Mouse (Mus musculus): ENCODE measurements at regions not wholly inside any gene's neighbourhood (a gene's known extent, or its start where the extent isn't known, plus 50 kb on each side); places are given as distances from the start of the nearest gene placed in this dataset.
"Not testable (repeated sequence)": the region's sequence is repeated elsewhere in the genome, so short reads cannot be mapped to it uniquely, and the experiment has no call there.

DNA sequence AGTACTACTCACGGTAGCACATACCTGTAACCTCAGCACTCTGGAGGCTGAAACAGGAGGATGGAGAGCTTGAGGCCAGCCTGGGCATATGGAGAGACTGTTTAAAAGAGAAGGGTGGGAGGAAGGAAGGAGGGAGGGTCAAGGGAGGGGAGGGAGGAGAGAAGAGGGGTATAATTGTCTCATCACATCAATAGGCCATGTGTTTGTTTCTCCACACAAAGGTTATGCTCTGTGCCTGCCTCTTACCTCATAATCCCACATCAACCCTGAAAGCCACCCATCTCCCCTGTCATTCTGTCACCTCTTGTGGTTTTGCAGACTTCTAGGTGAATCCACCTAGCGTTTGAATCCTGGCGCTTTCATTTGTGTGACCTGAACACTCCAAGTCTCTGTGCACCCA, 210.3 kb downstream of the Trim29 start:
- CTCF ChIA-PET = no interaction called here

DNA sequence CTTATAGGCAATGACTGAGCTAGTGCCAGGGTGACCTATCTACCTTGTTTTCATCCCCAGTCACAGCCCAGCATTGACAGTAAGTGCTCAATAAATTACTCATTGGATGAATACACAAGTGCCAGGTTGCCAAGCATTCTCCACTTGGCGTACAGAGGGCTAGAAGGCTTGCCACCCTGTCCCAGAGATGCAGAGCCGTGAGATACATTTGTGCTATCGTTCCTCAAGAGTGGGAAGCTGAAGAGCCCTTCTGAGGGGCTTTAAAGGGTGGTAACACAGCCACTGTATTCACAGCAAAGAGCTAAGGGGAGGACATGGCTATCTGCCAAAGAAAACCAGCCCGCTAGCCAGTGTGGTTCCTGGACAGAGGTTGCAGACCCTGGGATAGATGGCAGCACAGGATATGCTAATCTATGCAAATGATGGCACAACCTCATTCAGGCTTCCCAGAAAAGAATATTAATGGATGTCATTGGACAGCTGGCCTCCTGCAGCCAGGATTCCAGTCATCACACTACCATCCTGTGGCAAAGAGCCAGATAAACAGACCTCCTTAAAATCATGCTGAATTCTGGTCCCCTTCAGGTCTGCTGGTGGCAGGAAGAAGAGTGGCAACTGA, 214.4 kb downstream of the Trim29 start:
- CTCF ChIA-PET = no interaction called here

DNA sequence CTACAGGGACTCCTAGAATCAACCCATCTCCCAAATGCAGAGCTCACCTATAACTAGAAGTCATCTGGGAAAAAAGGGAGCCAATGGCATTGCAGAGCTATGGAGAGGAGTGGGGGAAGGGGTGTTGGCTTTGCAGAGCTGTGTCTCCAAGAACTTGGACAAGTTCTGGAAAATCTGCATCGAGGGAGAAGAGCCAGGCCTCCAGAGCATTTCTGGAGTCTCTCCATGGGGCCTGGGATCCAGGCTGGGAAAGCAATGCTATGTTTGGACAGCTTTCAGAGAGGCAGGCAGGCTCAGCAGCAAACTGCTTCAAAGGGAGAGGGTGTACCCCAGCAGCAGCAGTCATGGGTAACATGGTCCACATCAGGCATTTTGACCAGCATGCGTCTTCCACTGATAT, 211.6 kb upstream of the Nectin1 start:
- CTCF ChIA-PET = no interaction called here

DNA sequence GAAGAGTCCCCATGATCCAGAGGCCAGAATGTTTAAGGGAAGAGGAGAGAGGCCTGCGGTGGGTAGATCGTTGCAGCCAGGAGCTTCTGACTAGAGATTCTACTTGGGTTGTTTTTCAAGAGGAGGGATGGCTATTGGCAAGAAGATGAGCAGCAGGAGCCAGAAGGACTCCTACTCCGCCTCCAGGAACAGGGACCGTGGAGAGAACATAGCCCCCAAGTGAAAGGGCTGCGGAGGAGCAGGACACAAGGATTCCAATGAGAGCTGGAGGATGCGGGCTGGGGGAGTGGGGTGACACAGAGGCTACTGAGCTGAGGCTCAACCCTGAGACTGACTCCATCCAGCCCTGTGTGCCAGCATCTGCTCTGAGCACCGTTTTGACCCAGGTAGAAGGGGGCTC, 207.8 kb upstream of the Nectin1 start:
- CTCF ChIA-PET = no interaction called here

DNA sequence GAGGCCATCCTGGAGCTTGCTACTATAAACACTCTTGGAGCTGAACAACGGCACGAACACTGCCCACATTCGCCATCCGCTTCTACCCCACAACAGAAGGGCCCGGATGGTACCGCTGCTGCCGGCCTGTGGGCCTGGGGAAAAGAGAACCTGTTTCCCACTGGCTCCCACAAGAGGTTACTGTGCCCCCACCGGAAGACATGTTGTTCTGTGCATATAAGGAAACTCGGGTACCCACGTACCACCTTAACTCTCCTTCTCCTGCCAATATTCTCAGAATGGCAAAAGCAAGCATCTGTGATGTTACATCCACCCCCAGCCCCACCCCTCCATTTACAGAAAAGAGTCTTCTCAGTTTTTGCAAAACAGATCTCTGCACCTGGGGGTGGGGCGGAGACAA, 206.7 kb upstream of the Nectin1 start:
- CTCF ChIA-PET = no interaction called here

DNA sequence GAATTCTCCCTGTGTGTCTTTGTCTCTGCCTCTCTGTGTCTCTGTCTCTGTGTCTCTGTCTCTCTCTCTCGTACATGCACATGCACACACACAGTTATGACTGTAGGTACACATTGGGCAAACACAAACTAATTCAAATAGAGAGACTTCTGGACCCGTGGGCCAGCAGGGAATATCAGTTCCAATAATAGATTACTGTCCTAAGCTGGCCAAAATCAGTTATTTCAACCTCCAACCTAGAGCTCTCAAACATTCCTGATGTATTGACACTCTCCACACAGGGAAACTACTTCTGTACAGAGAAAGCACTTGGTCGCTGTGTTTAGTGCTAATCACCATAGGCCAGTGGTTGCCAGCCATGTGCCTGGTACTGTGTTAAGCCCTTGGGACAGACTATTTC, 203.7 kb upstream of the Nectin1 start:
- CTCF ChIA-PET = no interaction called here

DNA sequence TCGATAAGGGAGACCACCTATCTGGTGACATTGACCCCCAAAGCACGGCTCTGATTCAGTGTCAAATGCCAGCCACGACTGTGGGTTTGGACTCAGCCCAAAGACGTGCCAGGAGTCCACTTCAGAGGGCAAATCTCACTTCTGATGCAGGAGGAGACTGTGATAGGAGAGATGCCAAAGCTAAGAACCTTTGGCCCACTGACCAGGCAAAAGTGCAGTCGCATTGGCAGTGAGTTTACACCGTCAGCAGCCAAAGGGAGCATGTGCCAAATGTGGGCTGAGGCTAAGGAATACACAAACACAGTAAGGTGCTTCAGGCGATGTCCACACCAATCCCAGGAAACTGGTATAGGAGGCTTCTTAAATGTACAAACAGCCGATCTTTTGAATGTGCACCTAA, 202.6 kb upstream of the Nectin1 start:
- CTCF ChIA-PET = no interaction called here

DNA sequence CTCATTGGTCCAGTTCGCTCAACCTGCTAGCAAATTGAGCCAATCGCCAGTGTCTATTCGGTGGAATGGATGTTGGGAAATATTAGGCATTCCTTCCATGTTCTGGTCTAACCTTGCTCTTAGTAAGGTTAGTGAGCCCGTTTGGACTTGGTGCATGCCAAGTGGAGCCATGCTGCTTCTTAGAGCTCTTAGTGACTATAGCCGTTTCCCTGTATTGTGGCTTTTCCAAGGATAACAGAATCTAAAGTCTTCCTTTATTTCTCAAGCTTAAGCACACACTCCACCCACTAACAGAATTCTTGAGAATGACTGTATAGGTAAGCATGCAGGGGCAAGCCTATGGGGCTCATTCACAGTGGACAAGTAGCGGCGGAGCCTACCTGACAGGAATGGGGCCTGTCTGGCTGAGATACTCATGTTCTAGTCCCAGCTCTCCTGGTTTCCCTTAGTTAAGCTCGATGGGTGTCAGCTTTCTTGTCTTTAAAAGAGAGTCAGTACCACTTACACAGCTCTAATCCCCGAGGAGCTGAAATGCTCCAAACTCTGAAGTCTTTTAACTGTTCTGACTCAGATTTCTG, 201.6 kb upstream of the Nectin1 start:
- CTCF ChIA-PET = no interaction called here

DNA sequence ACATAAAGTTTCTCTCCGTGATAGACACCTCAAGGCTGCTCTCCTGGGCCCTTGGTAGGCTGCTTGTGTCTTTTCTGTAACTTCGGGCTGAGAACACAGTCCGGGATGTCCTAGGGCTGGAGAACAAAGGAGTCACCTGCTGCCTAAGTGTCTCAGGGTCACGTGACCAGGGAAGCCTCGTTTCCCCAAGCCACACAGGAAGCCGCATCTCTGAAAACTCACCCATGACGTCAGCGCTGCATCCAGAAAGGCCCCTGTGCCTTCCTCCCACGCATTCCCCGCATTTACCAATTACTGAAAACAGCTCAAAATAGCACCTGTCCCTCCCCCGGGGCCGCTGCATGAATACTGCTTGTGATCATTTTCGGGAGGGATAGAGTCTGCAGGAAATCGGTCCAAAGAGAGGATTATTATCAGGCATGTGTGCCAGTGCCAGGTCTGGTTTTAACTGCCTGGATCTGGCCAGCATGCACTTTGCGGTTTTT, 198.7 kb upstream of the Nectin1 start:
- CTCF ChIA-PET = no interaction called here

DNA sequence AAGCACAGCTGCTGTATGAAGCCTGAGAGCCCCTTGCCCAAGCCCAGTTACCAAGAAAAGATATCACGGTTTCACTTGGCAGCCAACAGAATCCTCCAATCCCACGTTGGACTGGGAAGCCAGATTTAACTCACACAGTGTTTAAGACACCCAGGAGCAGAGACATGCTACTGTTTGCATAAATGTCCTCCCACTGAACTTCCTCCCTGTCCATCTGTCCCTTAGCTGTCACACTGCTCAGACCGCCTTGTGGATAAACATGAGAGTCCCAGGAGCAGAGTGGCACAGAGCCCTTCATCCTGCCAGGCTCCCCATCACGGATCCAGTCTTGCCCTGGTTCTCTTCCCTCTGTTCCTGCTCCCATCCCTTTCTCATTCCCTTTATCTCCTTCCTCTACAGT, 194.9 kb upstream of the Nectin1 start:
- CTCF ChIA-PET = no interaction called here

DNA sequence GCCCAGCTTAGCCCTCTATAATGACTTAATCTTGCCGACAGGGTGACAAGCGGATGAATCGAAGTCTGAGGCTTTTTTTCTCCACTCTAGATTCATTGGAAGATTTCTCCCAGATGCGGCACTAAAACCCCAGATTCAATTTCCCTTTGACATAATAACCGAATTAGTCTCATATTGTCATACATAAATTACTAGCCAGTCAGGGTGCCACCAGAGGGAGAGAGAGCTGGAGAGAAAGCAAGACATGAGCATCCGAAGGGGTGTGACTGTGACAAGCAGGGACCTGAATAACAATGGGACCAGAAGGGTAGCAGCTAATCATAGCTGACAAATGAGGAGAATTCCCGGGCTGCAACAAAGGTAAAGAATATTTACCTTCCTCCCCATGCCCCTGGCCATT, 194.5 kb upstream of the Nectin1 start:
- CTCF ChIA-PET = no interaction called here

DNA sequence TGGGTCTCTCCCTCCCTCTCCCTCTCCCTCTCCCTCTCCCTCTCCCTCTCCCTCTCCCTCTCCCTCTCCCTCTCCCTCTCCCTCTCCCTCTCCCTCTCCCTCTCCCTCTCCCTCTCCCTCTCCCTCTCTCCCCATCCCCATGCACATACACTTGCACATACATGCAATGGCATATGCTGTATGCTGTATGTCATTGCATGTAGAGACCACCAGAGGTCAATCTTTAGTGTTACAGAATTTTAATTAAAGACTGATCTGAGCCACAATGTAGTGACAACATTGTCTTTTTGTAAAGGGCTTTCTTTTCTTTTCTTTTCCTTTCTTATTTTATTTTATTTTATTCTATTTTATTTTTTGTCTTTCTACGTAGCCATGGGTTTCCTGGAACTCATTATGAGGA, 191.0 kb upstream of the Nectin1 start:
- CTCF ChIA-PET = not testable (repeated sequence)

DNA sequence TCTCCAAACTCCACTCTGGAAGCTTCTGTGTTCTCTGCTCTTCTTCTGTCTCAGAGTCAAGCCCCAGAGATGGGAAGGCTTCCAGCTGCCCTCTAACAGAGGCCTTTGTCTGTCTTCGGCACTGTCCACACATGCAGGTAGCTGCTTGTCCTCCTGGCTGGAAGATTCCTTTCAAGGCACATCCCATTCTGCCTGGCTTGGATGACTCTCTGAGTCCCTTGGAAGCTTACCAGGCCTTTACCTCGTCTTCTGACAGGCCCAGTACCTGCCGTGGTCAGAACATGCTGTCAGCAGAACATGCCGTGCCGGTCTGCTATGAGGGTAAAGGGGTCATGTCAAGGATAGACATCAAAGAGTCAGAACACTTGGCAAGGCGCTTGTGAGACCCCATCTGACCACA, 181.8 kb upstream of the Nectin1 start:
- CTCF ChIA-PET = no interaction called here

DNA sequence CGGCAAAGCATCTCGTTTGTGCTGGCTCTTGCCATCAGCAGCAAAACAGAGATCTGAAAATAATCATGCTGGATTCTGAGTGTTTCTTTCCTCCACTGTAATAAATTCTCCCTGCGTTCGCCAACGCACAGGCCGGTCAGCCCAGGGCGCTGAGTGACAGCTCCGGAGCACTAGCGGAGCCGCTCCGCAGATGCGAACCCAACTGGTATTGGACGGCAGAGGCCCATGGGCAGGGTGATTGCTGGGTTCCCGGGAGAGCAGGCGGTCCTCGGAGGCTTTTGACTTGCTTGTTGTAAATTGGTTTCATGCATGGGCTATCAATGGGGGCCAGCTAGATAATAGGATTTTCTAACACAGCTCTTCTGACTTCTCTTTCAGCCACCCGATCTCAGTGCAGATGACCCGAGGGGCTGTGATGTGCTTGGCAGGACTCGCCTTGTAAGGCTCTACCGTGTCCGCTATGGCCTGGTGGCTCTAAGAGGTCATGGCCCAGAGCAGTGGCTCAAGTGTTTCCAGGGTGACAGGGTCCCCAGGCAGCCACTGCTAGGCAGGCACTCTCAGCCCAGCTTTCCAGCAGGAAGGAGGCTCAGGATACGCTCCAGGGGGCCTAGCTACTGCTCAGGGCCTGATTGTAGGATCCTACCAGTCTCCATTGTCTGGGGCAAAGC, 179.4 kb upstream of the Nectin1 start:
- CTCF ChIA-PET = no interaction called here

DNA sequence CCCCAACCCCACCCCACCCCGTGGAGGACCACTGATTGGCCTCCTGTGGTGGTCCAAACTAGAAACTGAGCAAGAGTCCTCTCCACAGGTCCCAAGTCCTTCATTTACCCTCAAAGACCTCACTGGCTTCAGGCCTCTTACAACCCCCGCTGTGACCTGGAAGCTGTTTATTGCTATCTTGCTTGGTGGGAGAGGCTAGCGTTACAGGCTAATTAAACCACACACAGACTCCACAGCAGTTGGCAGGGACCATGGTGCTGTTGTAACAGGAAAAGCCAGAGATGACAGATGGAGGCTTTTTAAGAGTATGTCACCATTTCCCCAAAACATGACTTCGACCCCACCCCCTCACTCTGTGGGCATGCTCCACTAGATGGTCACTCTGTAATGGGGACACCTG, 174.9 kb upstream of the Nectin1 start:
- CTCF ChIA-PET = no interaction called here

DNA sequence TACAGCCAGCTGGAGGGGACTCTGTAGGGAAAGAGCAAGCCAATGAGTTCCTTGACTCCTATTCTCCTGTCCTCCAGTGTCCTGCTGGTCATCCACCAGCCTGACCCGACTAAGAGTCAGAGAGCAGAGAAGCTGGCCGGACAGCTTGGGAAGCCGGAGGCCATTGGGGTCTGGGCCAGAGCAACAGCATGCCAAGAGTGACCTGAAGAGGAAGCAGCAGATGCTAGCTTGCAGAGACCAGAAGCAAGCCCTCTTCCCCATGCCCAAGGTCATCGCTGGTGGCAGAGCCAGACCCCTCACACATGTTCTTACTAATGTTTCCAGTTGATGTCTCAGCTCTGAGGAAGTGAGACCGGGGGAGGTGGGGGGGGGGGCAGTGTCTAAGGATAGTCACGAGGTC, 172.7 kb upstream of the Nectin1 start:
- CTCF ChIA-PET = no interaction called here

DNA sequence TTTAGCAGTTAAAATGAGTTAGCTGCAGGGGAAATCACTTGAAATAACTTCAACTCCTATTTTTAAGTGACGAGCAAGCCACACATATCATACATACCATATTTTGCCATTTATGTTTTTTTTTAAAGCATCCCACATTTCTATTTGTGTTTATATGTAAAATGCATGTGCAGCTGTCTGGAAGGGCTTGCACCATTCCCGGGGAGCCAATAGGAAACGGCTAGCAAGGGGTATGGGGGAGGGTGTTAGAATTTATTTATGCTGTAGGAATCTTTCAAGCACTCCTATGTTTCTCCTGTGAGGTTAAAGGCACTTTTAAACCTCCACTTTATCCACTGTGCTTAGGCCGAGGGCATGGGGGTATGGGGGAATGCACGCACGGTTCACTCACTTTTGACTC, 168.1 kb upstream of the Nectin1 start:
- CTCF ChIA-PET = no interaction called here

DNA sequence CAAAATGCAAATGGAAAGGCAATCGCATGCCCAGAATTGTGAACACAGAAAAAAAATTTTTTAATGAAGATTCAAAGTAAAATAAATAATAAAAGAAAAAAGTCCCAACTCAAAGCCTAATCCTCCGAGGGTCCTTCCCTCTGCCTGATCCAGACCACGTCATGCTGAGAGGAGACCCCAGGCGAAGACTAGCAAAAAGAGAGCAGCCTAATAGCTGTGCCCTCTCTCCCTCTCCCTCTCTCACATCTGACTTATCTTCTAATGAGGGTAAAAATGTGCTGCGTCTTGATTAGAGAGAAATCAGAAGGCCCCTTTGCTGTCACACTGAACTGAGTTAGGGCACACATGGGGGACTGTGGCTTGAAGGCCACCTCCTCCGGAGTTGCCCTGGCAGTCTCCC, 163.1 kb upstream of the Nectin1 start:
- CTCF ChIA-PET = no interaction called here

DNA sequence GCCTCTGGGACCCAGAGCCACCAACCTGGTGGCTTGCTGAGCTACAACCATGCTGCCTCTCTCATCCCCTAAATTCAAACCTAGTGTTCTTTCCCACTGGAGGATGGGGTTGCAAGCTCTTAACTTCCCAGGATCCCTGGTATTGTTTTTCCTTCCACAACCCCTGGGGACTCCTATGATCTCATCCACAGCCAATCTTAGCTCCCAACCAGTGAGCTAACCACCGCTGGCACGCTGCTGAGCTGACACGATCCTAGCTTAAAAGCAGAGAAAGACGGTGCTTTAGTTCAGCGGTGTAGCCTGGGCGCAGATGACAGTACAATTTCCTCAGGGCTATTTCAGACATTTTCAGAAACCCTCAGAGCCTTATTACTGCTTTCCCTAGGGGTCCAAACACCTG, 158.2 kb upstream of the Nectin1 start:
- CTCF ChIA-PET = no interaction called here

DNA sequence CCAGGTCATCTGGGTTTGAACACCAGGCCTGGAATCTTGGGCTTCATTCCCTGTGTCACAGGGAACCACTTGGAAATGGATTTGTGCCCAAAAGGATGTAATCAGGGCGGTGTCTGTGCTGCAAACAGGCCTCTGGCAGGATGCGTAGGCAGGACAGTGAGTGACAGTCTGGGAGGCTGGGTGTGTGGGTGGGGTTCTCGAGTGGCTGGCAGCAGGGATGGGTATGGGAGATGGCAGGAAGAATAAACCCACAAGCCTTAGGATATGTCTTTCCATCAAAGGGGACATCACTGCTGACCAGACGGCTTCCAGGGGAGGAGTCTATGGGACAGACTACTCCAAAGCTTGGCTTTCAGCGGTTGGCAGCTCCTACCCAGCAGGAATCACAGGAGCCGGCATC, 150.5 kb upstream of the Nectin1 start:
- CTCF ChIA-PET = no interaction called here

DNA sequence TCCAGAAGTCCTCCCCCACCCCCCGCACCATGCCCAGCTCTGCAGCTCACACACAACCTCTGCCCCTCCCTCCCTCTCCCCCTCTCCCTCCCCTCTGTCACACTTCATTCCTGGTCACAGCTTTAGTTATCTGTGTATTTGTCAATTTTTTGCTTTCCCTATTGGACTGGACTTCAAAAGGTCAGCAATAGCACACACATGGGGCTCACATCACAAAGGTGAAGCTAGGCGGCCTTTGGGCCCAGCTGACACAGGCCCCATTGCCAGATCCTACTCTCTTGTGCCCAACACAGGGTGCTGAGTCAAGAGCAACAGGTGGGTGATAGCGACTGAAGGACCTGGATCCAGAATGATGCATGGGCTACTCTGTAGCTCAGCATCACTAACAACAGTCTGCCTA, 149.0 kb upstream of the Nectin1 start:
- CTCF ChIA-PET = no interaction called here

DNA sequence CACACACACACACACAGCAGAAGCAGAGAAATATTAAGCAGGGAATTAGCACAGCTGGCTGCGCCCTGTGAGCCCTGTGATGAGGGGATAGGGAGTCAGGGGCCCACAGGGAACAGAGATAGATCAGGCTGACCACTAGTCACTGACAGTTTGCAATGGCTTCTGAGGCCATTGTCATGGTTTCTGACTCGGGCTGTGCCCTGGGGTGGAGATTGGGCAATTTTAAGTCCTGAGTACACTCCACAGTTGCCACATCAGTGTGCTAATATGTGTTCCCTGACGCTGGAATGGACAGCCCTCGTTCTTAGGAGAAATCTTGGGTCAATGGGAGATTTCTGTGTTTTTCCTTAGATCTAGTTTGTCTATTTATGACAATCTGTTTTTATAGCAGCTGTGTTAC, 148.3 kb upstream of the Nectin1 start:
- CTCF ChIA-PET = no interaction called here

DNA sequence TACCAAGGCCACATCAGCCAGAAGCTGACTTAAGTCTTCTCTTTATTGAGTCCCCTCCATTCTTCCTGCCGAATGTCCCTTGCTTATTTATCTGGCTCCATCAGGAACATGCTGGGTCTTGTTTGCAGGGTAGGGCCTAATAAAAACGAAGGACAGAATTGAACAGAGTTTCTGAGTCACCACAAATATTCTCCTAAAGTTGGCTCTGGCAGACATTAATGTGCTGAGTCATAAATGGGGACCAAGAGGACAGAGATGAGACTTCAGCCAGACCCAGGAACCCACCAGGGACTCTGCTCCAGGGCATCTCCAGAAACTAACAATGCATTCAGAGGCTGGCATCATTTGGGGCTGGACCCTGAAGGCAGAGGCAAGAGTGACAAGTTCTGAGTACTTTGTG, 143.4 kb upstream of the Nectin1 start:
- CTCF ChIA-PET = no interaction called here

DNA sequence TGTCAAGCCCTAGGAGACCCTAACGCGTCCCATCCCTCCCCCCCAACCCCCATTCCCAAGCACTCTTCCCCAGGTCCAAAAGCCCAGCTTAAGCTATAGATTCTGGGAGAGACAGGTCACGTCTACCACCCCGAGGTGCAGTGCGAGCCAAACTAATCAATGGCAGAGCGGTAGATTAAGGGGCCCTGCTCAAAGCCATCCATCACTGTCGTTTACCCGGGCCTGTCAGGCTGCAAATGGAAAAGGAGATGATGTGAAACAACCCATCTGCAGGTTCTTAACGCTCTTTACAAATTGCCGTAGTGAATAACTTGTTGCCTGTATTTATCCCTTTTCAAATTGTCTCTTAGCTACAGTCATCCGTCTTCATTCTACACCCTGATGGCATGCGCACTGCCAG, 126.2 kb upstream of the Nectin1 start:
- CTCF ChIA-PET = no interaction called here

All from spleen, embryonic (tissue).